Mouse (Mus musculus) E14TG2a.4 (cell line): ENCODE results near the gene Gm37240.

ENCODE experiments used
- CTCF ChIP-seq: conservative IDR thresholded peaks from 2 replicates; pipeline ENCODE4 v1.5.1; 2014; ENCODE audit warnings: low read length
- POU5F1 ChIP-seq: IDR thresholded peaks from 2 replicates; pipeline ENCODE4 v1.6.1; 2014; ENCODE audit warnings: low read length, borderline replicate concordance

DNA sequence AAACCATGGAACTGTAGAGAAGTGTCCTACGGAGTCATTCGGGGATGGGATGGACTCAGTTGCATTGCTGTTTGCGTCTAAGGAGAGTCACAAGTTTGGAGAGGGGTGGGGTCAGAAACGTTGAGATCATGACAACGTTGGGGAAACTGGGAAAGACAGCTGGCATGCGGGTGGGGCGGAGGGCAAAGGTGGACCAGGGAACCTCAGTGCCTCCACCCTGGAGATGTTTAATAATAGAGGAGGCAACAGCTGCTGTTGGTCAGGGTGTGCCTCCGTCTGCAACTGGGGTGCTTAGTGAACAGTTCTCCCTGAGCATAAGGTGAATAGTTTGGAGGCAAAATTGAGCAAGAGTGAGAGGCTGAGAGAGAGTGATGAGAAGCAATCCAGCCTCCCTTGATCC is 758.8 kb downstream of the Gm37240 start:
- TF ChIP-seq CTCF (no peak), POU5F1 (no peak)
